Mouse (Mus musculus) frontal cortex, postnatal 10 days (tissue): Measurements from ENCODE around the gene Hpcal4.

Experiments
- DNase-seq, 2 experiments: peaks; one replicate each; pipeline ENCODE4 v3.0.0; 2022; ENCODE audit warnings: low spot score in 2 of 2, mixed read lengths in 1 of 2

Hpcal4 gene

DNA sequence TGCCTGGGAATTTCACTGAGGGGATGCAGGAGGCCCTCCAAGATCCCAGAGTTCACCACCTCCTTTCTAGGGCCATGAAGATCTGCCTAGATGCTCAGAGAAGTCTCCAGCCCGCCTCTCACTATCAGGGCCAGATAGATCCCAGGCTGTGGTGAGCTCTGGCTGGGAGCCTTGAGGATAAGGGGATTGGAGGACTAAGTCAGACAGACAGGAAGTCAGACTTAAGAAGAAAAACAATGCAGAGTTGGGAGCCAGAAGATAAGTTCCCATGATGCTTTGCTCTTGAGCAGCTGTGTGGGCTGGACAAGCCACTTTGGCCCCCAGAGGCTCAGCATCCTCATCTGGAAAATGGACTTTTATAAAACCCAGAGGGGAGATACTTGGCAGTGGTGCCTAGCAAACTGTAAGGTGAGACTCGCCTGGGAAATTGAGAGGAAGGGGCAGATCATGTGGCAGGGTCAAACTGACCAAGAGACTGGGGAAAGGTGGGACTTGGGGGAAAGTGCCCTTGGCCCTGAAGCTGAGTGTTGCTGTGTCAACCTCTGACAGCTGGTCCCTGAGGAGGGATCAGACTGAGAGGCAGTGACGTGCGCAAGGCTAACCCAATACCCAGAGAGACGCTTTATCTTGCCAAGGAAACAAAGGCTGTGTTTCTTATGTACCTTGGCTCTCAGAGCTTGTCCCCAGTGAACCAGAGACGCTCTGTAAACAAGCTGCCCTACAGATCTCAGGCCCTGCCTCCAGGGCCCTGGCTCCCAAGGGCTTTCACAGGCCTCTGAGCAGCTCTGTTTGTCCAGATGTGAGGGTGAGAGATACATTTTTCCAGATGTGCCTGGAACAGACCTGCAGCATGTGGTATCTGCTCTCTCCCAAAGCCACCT is 54.6 kb downstream of the Hpcal4 start:
- no peak for DNase-seq

DNA sequence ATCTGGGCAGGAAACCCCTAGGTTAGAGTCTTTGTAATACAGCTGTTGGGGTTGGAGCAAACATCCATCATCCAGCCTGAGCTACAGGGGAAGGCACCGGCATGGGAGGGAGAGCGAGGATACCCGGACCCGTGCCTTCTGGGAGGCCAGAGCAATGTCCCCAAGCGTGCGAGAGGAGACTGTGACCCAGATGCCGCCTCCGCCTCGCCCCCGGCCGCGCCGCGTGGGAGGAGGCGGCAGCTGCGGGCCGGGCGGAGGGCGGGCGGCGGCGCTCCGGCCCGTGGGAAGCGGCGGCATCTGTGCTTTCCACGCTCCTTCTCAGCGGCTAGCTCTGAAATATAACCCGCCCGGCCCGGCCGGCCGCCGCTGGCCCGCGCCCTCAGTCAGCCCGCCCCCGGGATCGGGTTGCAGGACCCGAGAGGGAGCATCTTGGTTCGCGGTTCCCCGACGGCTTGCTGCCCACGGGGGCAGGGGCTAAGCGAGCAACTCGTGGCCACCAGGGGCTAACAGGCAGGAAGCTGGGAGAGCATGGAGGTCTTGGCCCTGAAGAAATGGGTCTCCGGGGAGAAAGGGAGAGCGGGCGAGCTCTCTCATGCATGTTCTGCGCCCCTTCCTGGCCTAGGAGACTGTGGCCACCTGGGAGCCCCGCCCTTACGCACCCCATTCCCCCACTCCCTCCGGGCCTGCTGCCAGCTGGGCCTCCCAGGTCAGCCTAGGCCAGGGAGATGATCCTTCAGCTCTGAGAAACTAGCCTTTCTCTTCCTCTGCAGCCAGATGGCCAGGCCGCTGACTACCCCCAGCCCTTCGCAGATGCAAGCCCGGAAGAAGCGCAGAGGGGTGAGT is 56.6 kb downstream of the Hpcal4 start:
- DNase-seq: no peak
